Mouse (Mus musculus) stomach, adult 2 months (tissue): Measurements from ENCODE around the gene Chad. TPM values are rescaled to one million over a fixed set of nuclear protein-coding genes. Genes with fewer than 3 reads are reported as not detected.

Experiments
- polyA plus RNA-seq: library from polyadenylated mRNA; depleted of rRNA; stranded (reverse); fragments of >200 nt; gene quantifications from 2 replicates; pipeline ENCODE4 v1.2.3, GENCODE M21; 2012; rRNA removed

The Chad gene
- 15.3 and 21.6 TPM in 2 replicates for polyA plus RNA-seq

DNA sequence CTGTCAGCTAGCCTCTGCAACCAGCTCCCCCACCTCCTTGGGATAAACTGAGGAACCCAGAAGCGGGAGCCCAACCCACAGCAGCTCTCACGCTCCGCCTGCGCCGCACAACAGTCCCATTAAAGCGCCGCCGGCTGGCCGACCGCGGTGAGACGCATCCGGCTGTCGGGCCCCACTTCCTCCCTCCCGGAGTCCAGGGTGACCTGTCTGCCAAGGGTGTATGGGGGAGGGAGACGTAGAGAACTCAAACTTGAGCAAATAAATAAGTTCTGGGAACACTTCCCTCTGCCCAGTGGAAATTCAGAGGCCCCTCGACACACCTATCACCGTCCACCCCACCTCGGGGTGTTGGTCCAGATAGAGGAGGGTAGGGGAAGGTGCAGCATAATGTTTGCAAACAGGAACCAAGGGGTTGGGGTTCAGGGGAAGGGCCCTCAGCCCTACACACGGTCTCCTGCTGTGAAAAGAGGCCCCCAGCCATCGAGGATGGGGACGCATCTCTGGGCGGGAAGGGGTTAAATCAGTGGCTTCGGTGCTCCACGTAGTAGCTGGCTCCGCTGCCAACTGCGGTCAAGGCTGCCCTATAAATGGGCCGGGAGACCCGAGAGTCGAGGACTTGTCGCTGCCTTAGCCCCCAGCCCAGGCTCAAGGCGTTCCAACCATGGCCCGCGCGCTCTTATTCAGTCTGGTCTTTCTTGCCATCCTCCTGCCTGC, at the start of gene Chad:
TSS of gene Chad (plus strand) at position 611 of the 714 bp plus-strand sequence.

GRCm38 (mm10) chr11:94521219-94521843, 43.5 kb upstream of the Chad start, which contains the start of gene Mycbpap:
Gene Mycbpap (minus strand): TSS chr11:94521742.

DNA sequence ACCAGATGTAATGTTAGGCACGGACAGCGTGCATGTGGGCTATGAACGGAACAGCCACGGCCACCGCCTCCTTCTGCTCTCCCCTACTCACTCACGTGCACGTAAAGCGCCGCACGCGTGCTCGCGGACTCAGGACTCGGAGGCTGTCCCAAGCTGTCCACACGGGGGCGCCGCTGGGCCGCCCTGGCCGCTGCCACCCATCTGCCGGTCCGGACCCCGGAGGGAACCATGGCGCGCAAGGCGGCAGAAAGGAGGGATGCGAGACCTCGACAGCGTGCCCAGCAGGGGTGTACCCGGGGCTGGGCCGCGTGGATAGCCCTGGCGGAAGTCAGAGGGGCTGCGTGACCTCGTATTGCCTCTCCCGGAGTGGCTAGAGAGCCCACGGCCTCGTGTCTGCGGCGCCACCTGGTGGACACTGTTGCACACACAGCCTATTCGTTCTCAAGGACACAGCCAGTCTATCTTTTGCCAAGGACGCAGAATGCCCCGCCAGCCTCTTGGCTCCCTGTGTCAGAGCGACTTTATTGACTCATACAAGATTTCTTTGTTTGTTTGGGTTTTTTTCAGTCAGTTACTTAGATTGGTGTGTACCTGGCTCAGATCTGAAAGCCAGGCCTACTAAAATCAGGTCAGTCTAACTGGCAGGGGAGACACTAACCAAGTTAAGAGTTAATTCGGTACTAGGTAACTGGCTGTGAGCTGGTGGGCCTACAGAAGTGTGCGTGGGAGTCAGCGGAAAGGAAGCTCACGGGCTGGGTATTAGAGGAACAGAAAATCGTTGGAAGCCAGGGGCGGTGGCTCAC, 15.8 kb upstream of the Chad start, which contains the start of gene Rsad1:
TSS of gene Rsad1 (minus strand) at position 368 of the 803 bp plus-strand sequence.

DNA sequence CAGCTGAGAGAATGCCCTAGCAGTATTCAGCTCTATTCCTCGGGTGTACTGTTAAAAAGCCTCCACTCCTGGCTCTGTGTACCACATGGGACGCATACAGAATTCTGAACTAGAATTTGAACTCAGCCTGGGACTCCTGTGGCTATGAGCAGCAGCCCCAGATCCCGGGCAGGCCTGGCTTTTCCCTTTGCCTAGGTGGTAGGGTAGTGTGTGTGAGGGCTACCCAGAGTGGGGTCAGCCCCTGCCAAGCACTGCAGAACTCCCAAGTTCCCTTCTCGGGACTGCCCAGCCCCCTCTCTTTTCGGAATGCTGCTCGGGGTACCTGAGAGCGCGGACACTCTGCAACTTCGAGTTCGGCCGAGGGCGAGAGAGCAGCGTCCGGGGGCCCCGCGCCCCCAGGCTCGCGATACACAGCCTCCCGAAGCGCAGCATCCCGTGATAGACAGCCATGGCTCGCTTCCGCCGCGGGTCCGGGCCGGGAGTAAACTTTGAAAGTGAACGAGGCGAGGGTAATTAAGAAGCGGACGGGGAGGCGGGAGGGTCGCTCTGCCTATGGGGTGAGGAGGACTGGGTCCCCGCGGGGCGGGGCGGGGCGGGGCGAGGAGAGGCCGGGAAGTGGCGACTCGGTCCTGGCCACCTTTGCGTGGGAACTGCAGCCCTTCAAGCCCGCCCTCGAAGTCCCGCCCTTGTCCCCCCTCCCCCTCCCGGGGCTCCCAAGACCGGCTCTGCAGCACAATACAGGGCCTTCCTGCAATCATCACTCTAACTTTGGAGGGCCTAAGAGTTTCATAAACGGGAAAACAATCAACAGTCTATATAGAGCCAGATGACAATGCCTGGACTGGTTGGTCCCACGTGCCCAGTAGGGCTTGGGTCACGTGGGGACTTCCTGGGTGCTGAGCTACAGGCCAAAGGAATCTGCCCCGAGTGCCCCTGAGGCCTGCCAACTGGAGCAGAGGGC, 36.8 kb downstream of the Chad start, which contains the start of gene Acsf2:
TSS of gene Acsf2 (minus strand) at position 551 of the 961 bp plus-strand sequence.

Other genes with a start within 250 kb of the Chad start
- 0.78 and 1.2 TPM in 2 replicates for gene Luc7l3, start 243.1 kb upstream of the Chad start, polyA plus RNA-seq
- 61.2 and 65.7 TPM in 2 replicates for gene Ankrd40, start 237.0 kb upstream of the Chad start, polyA plus RNA-seq
- gene Abcc3, start 172.1 kb upstream of the Chad start, polyA plus RNA-seq, result 129 and 173 TPM in 2 replicates
- gene Cacna1g, start 90.8 kb upstream of the Chad start, polyA plus RNA-seq, result 5.4 and 8.9 TPM in 2 replicates
- gene Spata20, start 78.9 kb upstream of the Chad start, polyA plus RNA-seq, result 0.23 and 0.24 TPM in 2 replicates
- 58.6 and 121 TPM in 2 replicates for gene Epn3, start 65.1 kb upstream of the Chad start, polyA plus RNA-seq
- 0.82 and 1.1 TPM in 2 replicates for gene Mycbpap, start 43.3 kb upstream of the Chad start, polyA plus RNA-seq
- 5.7 and 6.0 TPM in 2 replicates for gene Rsad1, start 15.8 kb upstream of the Chad start, polyA plus RNA-seq
- 9.9 and 11.3 TPM in 2 replicates for gene Acsf2, start 36.8 kb downstream of the Chad start, polyA plus RNA-seq
- 31.1 and 39.8 TPM in 2 replicates for gene Lrrc59, start 64.7 kb downstream of the Chad start, polyA plus RNA-seq
- gene Mrpl27, start 88.7 kb downstream of the Chad start, polyA plus RNA-seq, result 7.5 and 8.3 TPM in 2 replicates
- 0.55 and 0.58 TPM in 2 replicates for gene Eme1, start 88.9 kb downstream of the Chad start, polyA plus RNA-seq
- gene Xylt2, start 112.5 kb downstream of the Chad start, polyA plus RNA-seq, result 15.4 and 16.1 TPM in 2 replicates
- gene Gm11541, start 139.5 kb downstream of the Chad start, polyA plus RNA-seq, result not detected in 2 replicates
- 0.08 TPM in 1 of 2 replicates, not detected in the other for gene Cdc34b, start 176.7 kb downstream of the Chad start, polyA plus RNA-seq
- gene Tmem92, start 217.7 kb downstream of the Chad start, polyA plus RNA-seq, result not detected in 2 replicates